Mouse (Mus musculus) left cerebral cortex, adult 2 months (tissue): Measurements from ENCODE around the gene Plod3. TPM values are rescaled to one million over a fixed set of nuclear protein-coding genes. Genes with fewer than 3 reads are reported as not detected.

Experiments used
- DNase-seq, 2 experiments: peaks; one replicate each; pipeline ENCODE4 v3.0.0; 2021 to 2022; ENCODE audit warnings: low spot score in 2 of 2, mixed read lengths in 1 of 2; ENCODE audit errors: extremely low spot score in 1 of 2
- H3K27ac ChIP-seq: fragments of 200-600 bp; 2 replicates; pipeline ENCODE4 v1.8.1; 2022
- H3K4me3 ChIP-seq: fragments of 200-600 bp; 2 replicates; pipeline ENCODE4 v1.8.1; 2022
- CTCF ChIP-seq: fragments of 200-600 bp; IDR thresholded peaks from 2 replicates; pipeline ENCODE4 v1.8.1; 2022; ENCODE audit warnings: antibody characterized with exemption, mild to moderate bottlenecking, moderate library complexity
- intact Hi-C: fragments of 180-260 bp; cut with DNase I; formaldehyde crosslinking; loops from one replicate; pipeline ENCODE4 v1.15.1; 2025
- microRNA-seq, 2 experiments: library from miRNA; unstranded; fragments of <30 nt; microRNA quantifications; one replicate each; pipeline ENCODE4 v1.2.0; 2021
- total RNA-seq, 2 experiments: library from RNA; stranded (reverse); gene quantifications; 2 replicates each; pipeline ENCODE4 v1.2.3; 2021

The Plod3 gene
- total RNA-seq, 2 experiments from 2014 or later: 38.7 to 39.1 TPM

DNA sequence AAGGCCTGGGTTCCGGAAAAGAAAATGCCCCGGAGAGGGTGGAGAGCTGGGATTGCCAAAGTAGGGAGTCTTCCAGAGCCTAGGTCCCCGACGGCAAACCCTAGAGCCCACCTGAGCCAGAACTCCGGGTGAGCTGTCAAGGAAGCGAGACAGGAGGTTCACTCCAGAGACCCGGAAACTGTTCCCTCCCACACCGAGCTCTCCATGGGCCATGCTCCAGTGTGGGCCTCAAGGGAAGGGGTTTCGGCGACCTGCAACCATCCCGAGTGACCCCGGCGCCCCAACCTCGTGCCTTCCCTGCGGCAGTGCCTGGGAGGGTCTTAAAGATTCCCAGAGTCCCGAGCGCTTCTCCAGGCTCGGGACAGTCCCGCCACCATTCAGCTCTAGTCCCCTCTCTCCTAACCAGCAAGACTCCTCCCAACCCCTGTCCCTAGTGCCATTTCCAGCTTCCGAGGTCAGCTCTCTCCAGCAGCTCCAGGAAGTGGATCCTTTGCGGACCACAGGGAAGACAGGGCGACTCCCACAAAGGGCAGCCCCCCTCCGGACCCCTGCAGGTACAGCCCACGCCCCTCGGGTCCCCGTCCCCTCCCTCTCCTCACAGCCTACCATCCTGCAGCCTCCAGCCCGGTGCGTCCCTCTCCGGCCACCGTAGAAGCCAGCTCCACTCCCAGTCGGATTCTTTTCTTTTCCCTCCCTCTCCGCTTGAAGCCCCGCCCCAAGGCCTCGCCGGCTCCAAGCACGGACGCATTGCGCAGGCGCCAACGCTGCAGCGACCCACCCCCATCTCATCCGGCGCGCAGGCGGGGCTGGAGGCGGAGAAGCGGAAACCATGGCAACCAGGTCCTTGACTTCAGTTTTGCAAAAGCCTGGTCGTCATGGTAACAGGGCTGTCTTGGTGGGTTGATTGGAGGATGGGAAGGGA is 58.8 kb downstream of the Plod3 start, which contains the start of gene Ap1s1:
Ap1s1 (minus strand) TSS at position 734 of the 922 bp plus-strand sequence.
- TF ChIP-seq CTCF: no peak
- peak within 1 kb of the TSS; percentile 85 for H3K27ac ChIP-seq
- DNase-seq: peak; percentile 98 to 99
- intact Hi-C loops: no loop called here
- peak within 1 kb of the TSS; percentile 69 for H3K4me3 ChIP-seq

Small RNAs within 50 kb of the gene (microRNA-seq; reads per million reads assigned to microRNA genes)
- gene Mir702: 234 to 412 reads per million in 2 experiments

Other genes starting within 250 kb of the Plod3 start
- 10 to 100 TPM in 1 of 2 experiments, 1 to 10 TPM in 1; 9.4 to 12.8 TPM for gene Col26a1, start 103.8 kb upstream of the Plod3 start, total RNA-seq
- gene Ift22, start 78.9 kb upstream of the Plod3 start, total RNA-seq: 10 to 100 TPM; 94.8 to 95.0 TPM
- gene Fis1, start 33.7 kb upstream of the Plod3 start, total RNA-seq: 100 to 1,000 TPM; 256 to 271 TPM
- under 1 TPM; 0.30 to 0.32 TPM for gene Cldn15, start 20.4 kb upstream of the Plod3 start, total RNA-seq
- gene Znhit1, start 1.0 kb downstream of the Plod3 start, total RNA-seq: 10 to 100 TPM; 82.0 to 91.0 TPM
- 100 to 1,000 TPM; 433 to 446 TPM for gene Vgf, start 39.4 kb downstream of the Plod3 start, total RNA-seq
- 100 to 1,000 TPM; 349 to 354 TPM for gene Ap1s1, start 59.1 kb downstream of the Plod3 start, total RNA-seq
- 1 to 10 TPM in 1 of 2 experiments, under 1 TPM in 1; 0.91 to 1.1 TPM for gene Serpine1, start 85.2 kb downstream of the Plod3 start, total RNA-seq
- gene Trim56, start 129.2 kb downstream of the Plod3 start, total RNA-seq: 1 to 10 TPM; 4.3 to 5.7 TPM
- gene Muc3, start 162.3 kb downstream of the Plod3 start, total RNA-seq: not detected
- 1 to 10 TPM; 4.6 to 5.4 TPM for gene Muc3a, start 225.4 kb downstream of the Plod3 start, total RNA-seq